Mouse (Mus musculus) kidney, adult 2 months (tissue): ENCODE measurements around the gene Scarb1. TPM values are rescaled to one million over a fixed set of nuclear protein-coding genes. Genes with fewer than 3 reads are reported as not detected.
A peak's percentile ranks its signal among the peaks of the same experiment; 100 is the strongest.

Experiments
- DNase-seq: peaks from one replicate; pipeline ENCODE4 v3.0.0; 2021
- H3K27ac ChIP-seq: fragments of 200-500 bp; 2 replicates; pipeline ENCODE4 v1.5.1; 2012; ENCODE audit warnings: low read depth, low read length, control low read depth, inconsistent platforms; ENCODE audit not compliant: insufficient read depth
- H3K27me3 ChIP-seq: fragments of 200-500 bp; replicated peaks from 2 replicates; pipeline ENCODE4 v1.6.1; 2012; ENCODE audit warnings: mild to moderate bottlenecking, moderate library complexity, low read length, inconsistent platforms; ENCODE audit not compliant: control insufficient read depth, insufficient read depth
- H3K36me3 ChIP-seq: fragments of 200-500 bp; 2 replicates; pipeline ENCODE4 v1.6.1; 2012; ENCODE audit warnings: mild to moderate bottlenecking, moderate library complexity, low read length, inconsistent platforms; ENCODE audit not compliant: control insufficient read depth, insufficient read depth
- H3K4me1 ChIP-seq: fragments of 200-500 bp; 2 replicates; pipeline ENCODE4 v1.6.1; 2011; ENCODE audit warnings: low read length; ENCODE audit not compliant: control insufficient read depth, insufficient read depth
- H3K4me3 ChIP-seq: fragments of 200-500 bp; 2 replicates; pipeline ENCODE4 v1.5.1; 2011; ENCODE audit warnings: mild to moderate bottlenecking, low read depth, low read length, control low read depth; ENCODE audit not compliant: insufficient read depth
- CTCF ChIP-seq: fragments of 200-500 bp; conservative IDR thresholded peaks from 2 replicates; pipeline ENCODE4 v1.5.1; 2011; ENCODE audit warnings: low read depth, mild to moderate bottlenecking, control low read depth, low read length, moderate library complexity, mixed read lengths; ENCODE audit not compliant: insufficient read depth, insufficient read length
- POLR2A ChIP-seq: fragments of 200-500 bp; IDR thresholded peaks from one replicate; pipeline ENCODE4 v1.6.1; 2011; ENCODE audit warnings: low read depth, low read length, control low read depth
- WGBS: fragments of 180-500 bp; shearing (Covaris S2); methylation state at CpG from one replicate; pipeline ENCODE4 v1.1.7; 2018; 5-methylcytosine and 5-hydroxymethylcytosine counted together
- polyA plus RNA-seq: library from polyadenylated mRNA; depleted of rRNA; stranded (reverse); fragments of >200 nt; gene quantifications from 2 replicates; pipeline ENCODE4 v1.2.3, GENCODE M21; 2012

Gene Scarb1
- polyA plus RNA-seq, 1 experiment, result 35.5 TPM

GRCm38 (mm10) chr5:125375871-125376270 lies 35.0 kb upstream of the Scarb1 start:
- no peaks in the 10 kb centered on the region for H3K27me3 ChIP-seq
- H3K36me3 ChIP-seq, result no peaks in the 10 kb centered on the region
- TF ChIP-seq CTCF, result no peak
- TF ChIP-seq POLR2A, result no peak
- DNase-seq, result no peak
- 79% methylated on average over 2 of the region's 2 CpGs for WGBS
- H3K4me3 ChIP-seq, result no peak overlapping the region
- H3K4me1 ChIP-seq, result no peaks in the 10 kb centered on the region
- no peak overlapping the region for H3K27ac ChIP-seq

- Histone ChIP-seq H3K27me3 (no peaks in the 10 kb centered on the region), H3K36me3 (no peaks in the 10 kb centered on the region), H3K4me3 (no peak overlapping the region), H3K27ac (no peak overlapping the region), H3K4me1 (no peaks in the 10 kb centered on the region)
- WGBS, result 77% methylated on average over 4 of the region's 4 CpGs
- DNase-seq, result no peak
- no peak for TF ChIP-seq POLR2A
- TF ChIP-seq CTCF, result no peak
Observed at GRCm38 (mm10) chr5:125372027-125372426, 31.1 kb upstream of the Scarb1 start.

GRCm38 (mm10) chr5:125370950-125371693 lies 30.2 kb upstream of the Scarb1 start:
- TF ChIP-seq CTCF (0 out of 2 replicates have a peak, but pooled peaks have one; percentile 8), POLR2A (no peak)
- Histone ChIP-seq H3K4me3 (no peak overlapping the region), H3K27me3 (no peaks in the 10 kb centered on the region), H3K27ac (no peak overlapping the region), H3K36me3 (no peaks in the 10 kb centered on the region), H3K4me1 (no peaks in the 10 kb centered on the region)
- no peak for DNase-seq
- WGBS, result 73% methylated on average over 7 of the region's 7 CpGs

- Histone ChIP-seq H3K27me3 (no peaks in the 10 kb centered on the region), H3K27ac (no peak overlapping the region), H3K4me1 (no peaks in the 10 kb centered on the region), H3K36me3 (no peaks in the 10 kb centered on the region), H3K4me3 (no peak overlapping the region)
- TF ChIP-seq POLR2A (no peak), CTCF (peak; percentile 74)
- 2% methylated on average over 4 of the region's 4 CpGs for WGBS
- DNase-seq, result peak; percentile 74
Observed at GRCm38 (mm10) chr5:125368568-125368967, 27.7 kb upstream of the Scarb1 start.

GRCm38 (mm10) chr5:125368156-125368555 lies 27.3 kb upstream of the Scarb1 start:
- TF ChIP-seq POLR2A, result no peak
- no peak for TF ChIP-seq CTCF
- WGBS, result 72% methylated on average over 5 of the region's 5 CpGs
- Histone ChIP-seq H3K27me3 (no peaks in the 10 kb centered on the region), H3K27ac (no peak overlapping the region), H3K4me1 (no peaks in the 10 kb centered on the region), H3K4me3 (no peak overlapping the region), H3K36me3 (no peaks in the 10 kb centered on the region)
- no peak for DNase-seq

GRCm38 (mm10) chr5:125364851-125365429 lies 24.0 kb upstream of the Scarb1 start:
- WGBS, result 67% methylated on average over 4 of the region's 4 CpGs
- Histone ChIP-seq H3K4me1 (no peaks in the 10 kb centered on the region), H3K27me3 (no peaks in the 10 kb centered on the region), H3K4me3 (no peak overlapping the region), H3K36me3 (no peaks in the 10 kb centered on the region), H3K27ac (no peak overlapping the region)
- TF ChIP-seq CTCF (no peak), POLR2A (no peak)
- no peak for DNase-seq

- H3K4me1 ChIP-seq, result no peaks in the 10 kb centered on the region
- H3K27ac ChIP-seq, result no peak overlapping the region
- WGBS, result 26% methylated on average over 7 of the region's 7 CpGs
Observed at GRCm38 (mm10) chr5:125363894-125364293, 23.0 kb upstream of the Scarb1 start.

More at GRCm38 (mm10) chr5:125363894-125364293, 23.0 kb upstream of the Scarb1 start:
- no peaks in the 10 kb centered on the region for H3K27me3 ChIP-seq
- no peak overlapping the region for H3K4me3 ChIP-seq
- peak; percentile 87 for DNase-seq
- H3K36me3 ChIP-seq, result no peaks in the 10 kb centered on the region
- TF ChIP-seq POLR2A, result no peak
- no peak for TF ChIP-seq CTCF
